Mouse (Mus musculus) lung, adult 2 months (tissue): ENCODE measurements at regions not wholly inside any gene's neighbourhood (a gene's known extent, or its start where the extent isn't known, plus 50 kb on each side); places are given as distances from the start of the nearest gene placed in this dataset.

Experiments
- DNase-seq: peaks from one replicate; pipeline ENCODE4 v3.0.0; 2022
- H3K4me1 ChIP-seq: fragments of 200-500 bp; 2 replicates; pipeline ENCODE4 v1.6.1; 2011; ENCODE audit warnings: low read length; ENCODE audit not compliant: control insufficient read depth, insufficient read depth
- H3K4me3 ChIP-seq: fragments of 200-500 bp; replicated peaks from 2 replicates; pipeline ENCODE3; 2011; ENCODE audit warnings: low read depth, mild to moderate bottlenecking, control low read depth, low read length; ENCODE audit errors: extremely low read depth
- CTCF ChIP-seq: fragments of 200-500 bp; IDR thresholded peaks from 2 replicates; pipeline ENCODE4 v1.5.1; 2011; ENCODE audit warnings: mild to moderate bottlenecking, low read length, control low read depth; ENCODE audit not compliant: insufficient read depth
- POLR2A ChIP-seq: fragments of 200-500 bp; IDR thresholded peaks from 2 replicates; pipeline ENCODE4 v1.6.1; 2011; ENCODE audit warnings: low read depth, mild to moderate bottlenecking, control low read depth, low read length, borderline replicate concordance; ENCODE audit errors: extremely low read depth
- WGBS: fragments of 180-500 bp; shearing (Covaris S2); methylation state at CpG from one replicate; pipeline ENCODE4 v1.1.7; 2018; 5-methylcytosine and 5-hydroxymethylcytosine counted together

- H3K4me1 ChIP-seq = no peaks in the 10 kb centered on the region
- no peak overlapping the region for H3K4me3 ChIP-seq
- 57% methylated on average over 8 of the region's 8 CpGs for WGBS
- no peak for DNase-seq
- no peak for TF ChIP-seq CTCF
- TF ChIP-seq POLR2A = no peak
Observed at GRCm38 (mm10) chr9:74479273-74479672, 369.1 kb downstream of the Wdr72 start.

GRCm38 (mm10) chr9:74513887-74514286 is 347.8 kb upstream of the Onecut1 start:
- no peaks in the 10 kb centered on the region for H3K4me1 ChIP-seq
- 71% methylated on average over 2 of the region's 2 CpGs for WGBS
- TF ChIP-seq POLR2A (no peak), CTCF (no peak)
- H3K4me3 ChIP-seq = no peak overlapping the region
- no peak for DNase-seq

- WGBS = 61% methylated on average over 3 of the region's 3 CpGs
- TF ChIP-seq POLR2A (no peak), CTCF (no peak)
- Histone ChIP-seq H3K4me1 (no peaks in the 10 kb centered on the region), H3K4me3 (no peak overlapping the region)
- DNase-seq = no peak
Observed at GRCm38 (mm10) chr9:74528550-74528949, 333.2 kb upstream of the Onecut1 start.

GRCm38 (mm10) chr9:74530317-74530716 is 331.4 kb upstream of the Onecut1 start:
- TF ChIP-seq POLR2A = no peak
- peak; percentile 74 for TF ChIP-seq CTCF
- WGBS = 14% methylated on average over 10 of the region's 10 CpGs
- H3K4me3 ChIP-seq = no peak overlapping the region
- H3K4me1 ChIP-seq = no peaks in the 10 kb centered on the region
- peak; percentile 13 for DNase-seq

GRCm38 (mm10) chr9:74530748-74531147 is 331.0 kb upstream of the Onecut1 start:
- Histone ChIP-seq H3K4me1 (no peaks in the 10 kb centered on the region), H3K4me3 (no peak overlapping the region)
- no peak for DNase-seq
- no peak for TF ChIP-seq POLR2A
- TF ChIP-seq CTCF = no peak
- 56% methylated on average over 9 of the region's 9 CpGs for WGBS

- TF ChIP-seq CTCF (no peak), POLR2A (no peak)
- Histone ChIP-seq H3K4me3 (no peak overlapping the region), H3K4me1 (no peaks in the 10 kb centered on the region)
- no peak for DNase-seq
- WGBS = 56% methylated on average over 3 of the region's 3 CpGs
Observed at GRCm38 (mm10) chr9:74531986-74532385, 329.7 kb upstream of the Onecut1 start.

- no peaks in the 10 kb centered on the region for H3K4me1 ChIP-seq
- H3K4me3 ChIP-seq = no peak overlapping the region
- 58% methylated on average over 5 of the region's 5 CpGs for WGBS
- TF ChIP-seq CTCF (no peak), POLR2A (no peak)
- no peak for DNase-seq
Observed at GRCm38 (mm10) chr9:74534976-74535375, 326.7 kb upstream of the Onecut1 start.

GRCm38 (mm10) chr9:74556116-74556515 is 305.6 kb upstream of the Onecut1 start:
- TF ChIP-seq POLR2A = no peak
- TF ChIP-seq CTCF = no peak
- WGBS = 68% methylated on average over 5 of the region's 5 CpGs

GRCm38 (mm10) chr9:74592757-74593156 is 269.0 kb upstream of the Onecut1 start:
- TF ChIP-seq CTCF = no peak
- TF ChIP-seq POLR2A = no peak
- DNase-seq = no peak
- H3K4me1 ChIP-seq = no peaks in the 10 kb centered on the region
- no peak overlapping the region for H3K4me3 ChIP-seq
- WGBS = 74% methylated on average over 4 of the region's 4 CpGs

More at GRCm38 (mm10) chr9:74556116-74556515, 305.6 kb upstream of the Onecut1 start:
- DNase-seq = no peak
- Histone ChIP-seq H3K4me3 (no peak overlapping the region), H3K4me1 (no peaks in the 10 kb centered on the region)

GRCm38 (mm10) chr9:74593970-74594369 is 267.8 kb upstream of the Onecut1 start:
- H3K4me1 ChIP-seq = no peaks in the 10 kb centered on the region
- no peak overlapping the region for H3K4me3 ChIP-seq
- no peak for DNase-seq
- TF ChIP-seq POLR2A (no peak), CTCF (no peak)
- WGBS = 79% methylated on average over 4 of the region's 4 CpGs
